Mouse (Mus musculus): ENCODE data around the gene Ift52. TPM values are rescaled to one million over a fixed set of nuclear protein-coding genes. Genes with fewer than 3 reads are reported as not detected.

Ift52 gene
- polyA plus RNA-seq, 1 experiment from 2014 or later = 32.7 TPM

DNA sequence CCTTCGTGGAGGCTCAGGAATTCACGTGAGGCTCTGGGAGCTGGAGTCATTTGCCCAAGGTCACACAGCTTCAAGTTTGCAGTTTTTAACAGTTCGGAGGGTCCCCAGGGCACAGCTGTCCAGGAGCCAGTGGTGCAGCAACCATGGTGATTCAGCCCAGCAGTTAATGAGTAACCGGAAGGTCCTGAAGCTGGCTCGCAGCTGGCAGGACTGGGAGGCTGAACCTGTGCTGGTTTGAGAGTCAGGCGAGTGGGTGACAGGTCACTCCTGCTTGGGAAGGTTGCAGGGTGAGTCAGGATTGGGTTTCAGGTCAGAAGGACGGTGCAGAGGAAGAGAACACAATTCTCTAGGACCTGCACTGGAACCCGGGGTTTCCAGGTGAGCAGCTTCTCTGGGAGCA is 29.9 kb upstream of the Ift52 start, which contains the start of gene Sgk2:
Sgk2 (plus strand) TSS at position 113 of the 400 bp plus-strand sequence.
- Histone ChIP-seq H3K27me3 (replicated peaks) (peaks cover 4% of the 10 kb centered on the region), H3K36me3 (no peaks in the 10 kb centered on the region), H3K27ac (replicated peaks) (no peak within 1 kb of the TSS), H3K4me3 (replicated peaks) (no peak within 1 kb of the TSS), H3K4me1 (no peaks in the 10 kb centered on the region), H3K9ac (replicated peaks) (no peak within 1 kb of the TSS), H3K9me3 (replicated peaks) (no peaks in the 10 kb centered on the region), H3K4me2 (no peak within 1 kb of the TSS)
- no peak for ATAC-seq (ENCODE audit: low FRiP score)
- WGBS = 55% methylated on average over 8 of the region's 8 CpGs

DNA sequence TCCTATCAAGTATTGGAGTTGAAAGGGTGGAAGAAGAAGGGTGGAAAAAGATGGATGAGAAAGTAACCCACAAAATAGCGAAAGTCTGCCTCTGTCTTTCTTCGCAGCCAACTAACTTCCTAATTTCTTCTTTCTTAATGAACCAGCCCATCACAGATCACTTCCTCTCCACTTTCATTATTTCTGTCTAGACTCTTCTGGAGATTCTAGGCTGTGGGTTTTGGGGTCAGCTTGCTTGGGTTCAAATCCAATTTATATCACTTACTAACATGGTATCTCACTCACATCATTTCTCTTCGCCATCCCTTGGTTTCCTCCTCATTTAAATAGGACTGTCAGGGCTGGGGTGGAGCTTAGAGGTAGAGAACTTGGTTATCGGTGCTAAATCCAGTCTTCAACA is 28.9 kb upstream of the Ift52 start:
- Histone ChIP-seq H3K27me3 (replicated peaks) (peaks cover 4% of the 10 kb centered on the region), H3K27ac (replicated peaks) (no peak overlapping the region), H3K4me2 (no peak overlapping the region), H3K4me3 (replicated peaks) (no peak overlapping the region), H3K36me3 (no peaks in the 10 kb centered on the region), H3K9ac (replicated peaks) (no peak overlapping the region), H3K9me3 (replicated peaks) (no peaks in the 10 kb centered on the region), H3K4me1 (no peaks in the 10 kb centered on the region)
- ATAC-seq (ENCODE audit: low FRiP score) = no peak
- WGBS = 91% methylated on average over 4 of the region's 4 CpGs

DNA sequence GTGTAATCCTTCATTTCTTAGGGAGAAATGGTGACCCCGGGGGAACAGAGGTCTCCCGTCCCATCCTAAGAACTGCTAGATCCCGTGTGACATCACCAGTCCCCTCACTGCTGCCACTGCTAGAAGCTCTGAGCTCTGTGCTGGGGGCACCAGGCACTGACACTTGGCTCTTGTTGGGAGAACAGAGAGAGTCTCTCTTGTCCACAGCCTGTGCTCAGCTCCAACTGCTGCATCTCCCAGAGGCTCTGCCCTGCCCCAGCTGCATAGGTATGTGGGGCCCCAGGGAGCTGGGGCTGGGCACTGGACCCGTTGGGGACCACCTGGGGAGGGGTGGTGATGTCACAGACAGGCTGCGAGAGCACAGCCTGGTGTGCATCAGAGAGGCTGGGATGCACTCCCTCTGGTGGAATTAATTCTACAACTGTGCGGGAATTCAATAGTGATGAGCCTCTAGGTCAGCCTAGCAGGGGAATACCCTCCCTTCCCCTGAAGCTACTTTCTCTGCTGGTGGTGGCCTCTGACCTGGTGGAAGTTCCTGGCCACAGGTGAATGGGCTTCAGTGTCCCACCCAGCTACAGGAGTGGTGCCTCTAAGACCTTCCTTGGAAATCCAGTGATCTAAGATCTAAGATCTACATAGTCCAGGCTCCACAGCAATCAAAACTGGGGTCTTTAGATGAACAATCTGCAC is 25.6 kb upstream of the Ift52 start:
- H3K9me3 ChIP-seq (replicated peaks) = no peaks in the 10 kb centered on the region
- peaks cover 4% of the 10 kb centered on the region for H3K27me3 ChIP-seq (replicated peaks)
- H3K4me2 ChIP-seq = no peak overlapping the region
- no peak overlapping the region for H3K9ac ChIP-seq (replicated peaks)
- 44% methylated on average over 6 of the region's 6 CpGs for WGBS
- no peaks in the 10 kb centered on the region for H3K4me1 ChIP-seq
- H3K4me3 ChIP-seq (replicated peaks) = no peak overlapping the region
- no peak for ATAC-seq (ENCODE audit: low FRiP score)
- no peak overlapping the region for H3K27ac ChIP-seq (replicated peaks)
- no peaks in the 10 kb centered on the region for H3K36me3 ChIP-seq

DNA sequence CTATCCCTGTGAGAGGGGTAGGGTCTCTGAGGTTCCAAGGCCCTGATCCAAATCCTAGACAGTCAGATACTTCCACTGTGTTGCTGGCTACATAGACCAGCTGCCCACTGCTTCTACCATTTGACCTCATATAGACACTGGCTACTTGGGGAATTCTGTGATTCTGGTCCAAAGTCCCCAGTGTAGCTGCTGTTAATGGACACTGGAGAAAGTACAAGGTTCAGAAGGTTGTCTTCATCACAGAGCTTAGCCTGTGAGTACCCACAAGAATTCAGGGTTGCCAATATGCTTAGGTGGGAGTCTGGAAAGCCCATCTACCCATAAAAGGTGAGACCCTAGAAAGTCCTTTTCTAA is 25.1 kb upstream of the Ift52 start:
- H3K27ac ChIP-seq (replicated peaks) = no peak overlapping the region
- H3K27me3 ChIP-seq (replicated peaks) = peaks cover 3% of the 10 kb centered on the region
- no peaks in the 10 kb centered on the region for H3K4me1 ChIP-seq
- ATAC-seq (ENCODE audit: low FRiP score) = no peak
- no peak overlapping the region for H3K4me2 ChIP-seq
- no peaks in the 10 kb centered on the region for H3K9me3 ChIP-seq (replicated peaks)
- H3K4me3 ChIP-seq (replicated peaks) = no peak overlapping the region
- H3K9ac ChIP-seq (replicated peaks) = no peak overlapping the region
- no peaks in the 10 kb centered on the region for H3K36me3 ChIP-seq

DNA sequence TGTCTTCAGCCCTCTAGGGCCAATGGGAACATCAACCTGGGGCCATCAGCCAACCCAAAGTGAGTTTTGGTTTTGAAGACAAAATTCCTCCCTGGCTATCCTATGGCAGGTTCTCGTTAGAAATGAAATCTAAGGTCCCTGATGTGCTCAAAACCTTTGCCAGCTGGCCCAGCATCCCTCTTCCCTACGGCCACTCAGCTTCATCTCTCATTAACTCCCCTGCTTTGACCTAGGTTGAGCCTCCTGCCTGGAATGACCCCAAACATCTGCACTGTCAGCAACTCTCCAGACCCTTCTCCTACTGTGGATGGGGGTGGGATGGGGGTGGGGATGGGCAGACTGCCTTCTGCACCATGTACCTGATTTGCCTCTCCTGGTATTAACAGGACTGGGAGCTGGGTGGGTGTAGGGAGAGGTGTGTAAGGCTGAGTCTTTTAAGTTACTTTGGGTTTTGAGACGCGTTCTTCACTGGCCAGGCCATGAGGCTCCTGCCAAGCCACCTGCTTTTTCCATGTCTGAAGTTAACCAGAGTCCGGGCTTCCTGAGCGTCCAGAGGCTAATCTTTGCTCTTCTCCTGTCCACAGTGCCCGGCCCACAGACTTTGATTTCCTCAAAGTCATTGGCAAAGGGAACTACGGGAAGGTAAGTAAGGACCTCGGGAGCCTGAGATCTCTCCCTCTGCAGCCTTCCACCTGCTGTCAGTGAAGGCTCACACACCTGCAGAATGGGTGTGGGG is 23.1 kb upstream of the Ift52 start:
- H3K4me3 ChIP-seq (replicated peaks) = no peak overlapping the region
- WGBS = 86% methylated on average over 9 of the region's 9 CpGs
- H3K9ac ChIP-seq (replicated peaks) = no peak overlapping the region
- no peak for ATAC-seq (ENCODE audit: low FRiP score)
- no peak overlapping the region for H3K4me2 ChIP-seq
- H3K9me3 ChIP-seq (replicated peaks) = no peaks in the 10 kb centered on the region
- H3K4me1 ChIP-seq = no peaks in the 10 kb centered on the region
- no peaks in the 10 kb centered on the region for H3K36me3 ChIP-seq
- no peak overlapping the region for H3K27ac ChIP-seq (replicated peaks)
- H3K27me3 ChIP-seq (replicated peaks) = no peaks in the 10 kb centered on the region; the same call in 1 of the 2 replicates

DNA sequence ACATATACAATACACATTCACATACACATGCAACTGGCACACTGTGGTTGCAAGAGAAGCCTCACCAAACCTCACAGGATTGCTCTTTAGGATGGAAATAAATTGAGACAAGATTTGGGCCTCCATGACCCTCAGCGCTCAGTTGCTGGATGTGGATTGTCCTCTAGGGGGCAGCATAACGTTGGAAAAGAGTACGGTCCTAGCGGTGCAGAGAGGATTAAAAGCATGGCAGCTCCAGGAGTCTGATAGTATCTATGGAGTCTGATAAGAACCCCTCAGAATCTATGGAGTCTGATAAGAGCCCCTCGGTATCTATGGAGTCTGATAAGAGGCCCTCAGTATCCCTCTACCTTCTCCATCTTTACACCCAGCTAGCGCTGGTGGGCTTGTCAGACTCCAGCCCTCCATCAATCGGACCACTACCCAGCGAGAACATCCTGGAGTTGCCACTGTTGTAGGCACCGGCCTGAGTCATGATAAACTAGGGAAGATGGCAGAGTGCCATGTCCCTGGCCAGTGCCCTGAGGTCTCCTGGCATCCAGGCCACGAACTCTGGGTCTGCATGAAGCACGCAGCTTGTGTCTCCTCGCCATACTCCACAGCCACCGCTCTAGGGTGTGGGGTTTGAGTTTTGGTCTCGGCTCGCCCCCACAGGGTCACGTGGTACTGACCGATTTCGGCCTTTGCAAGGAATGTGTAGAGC is 18.5 kb upstream of the Ift52 start:
- no peaks in the 10 kb centered on the region for H3K4me1 ChIP-seq
- no peak overlapping the region for H3K27ac ChIP-seq (replicated peaks)
- H3K9ac ChIP-seq (replicated peaks) = no peak overlapping the region
- peak overlapping the region; percentile 12 for H3K4me3 ChIP-seq (replicated peaks)
- 25% methylated on average over 18 of the region's 18 CpGs for WGBS
- no peaks in the 10 kb centered on the region for H3K36me3 ChIP-seq
- ATAC-seq (ENCODE audit: low FRiP score) = no peak
- no peaks in the 10 kb centered on the region; the same call in 1 of the 2 replicates for H3K27me3 ChIP-seq (replicated peaks)
- H3K4me2 ChIP-seq = peak overlapping the region; percentile 45
- H3K9me3 ChIP-seq (replicated peaks) = no peaks in the 10 kb centered on the region

DNA sequence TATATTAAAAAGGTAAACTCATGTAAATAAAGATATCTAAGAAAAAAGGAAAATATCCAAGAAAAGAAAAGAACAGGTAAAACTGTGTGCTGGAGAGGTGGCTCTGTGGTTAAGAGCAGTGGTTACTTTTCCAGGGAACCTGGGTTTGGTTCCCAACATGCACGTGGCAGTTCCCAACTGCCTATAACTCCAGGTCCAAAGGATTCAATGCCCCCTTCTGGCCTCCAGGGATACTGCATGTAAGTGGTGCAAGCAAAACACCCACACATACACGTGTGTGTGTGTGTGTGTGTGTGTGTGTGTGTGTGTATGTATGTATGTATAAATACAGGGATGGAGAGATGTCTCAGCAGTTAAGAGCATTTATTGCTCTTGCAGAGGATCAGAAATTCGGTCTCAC is 17.4 kb upstream of the Ift52 start:
- no peak overlapping the region for H3K9ac ChIP-seq (replicated peaks)
- H3K4me2 ChIP-seq = no peak overlapping the region
- 27% methylated on average over 3 of the region's 3 CpGs for WGBS
- H3K9me3 ChIP-seq (replicated peaks) = no peaks in the 10 kb centered on the region
- H3K27ac ChIP-seq (replicated peaks) = no peak overlapping the region
- H3K4me1 ChIP-seq = no peaks in the 10 kb centered on the region
- no peak overlapping the region for H3K4me3 ChIP-seq (replicated peaks)
- no peaks in the 10 kb centered on the region for H3K36me3 ChIP-seq
- ATAC-seq (ENCODE audit: low FRiP score) = no peak
- no peaks in the 10 kb centered on the region; the same call in 1 of the 2 replicates for H3K27me3 ChIP-seq (replicated peaks)

DNA sequence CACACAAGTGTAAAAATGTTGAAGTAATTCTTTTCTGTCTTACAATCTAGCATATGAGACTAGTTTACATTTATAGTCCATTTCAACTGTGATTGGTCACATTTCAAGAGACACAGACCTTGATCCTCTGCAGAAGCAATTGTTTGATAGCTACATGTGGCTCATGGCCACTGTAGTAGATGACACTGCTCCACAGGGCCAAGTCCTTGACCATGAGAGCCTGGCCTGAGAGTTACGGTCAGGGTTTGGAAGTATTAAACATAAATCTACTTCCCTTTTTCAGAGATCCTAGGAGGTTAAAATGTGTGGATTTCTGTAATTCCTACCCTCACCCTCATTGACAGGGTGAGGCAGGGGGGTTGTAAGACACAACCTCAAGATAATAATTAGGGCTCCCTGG is 16.1 kb upstream of the Ift52 start:
- peaks cover 3% of the 10 kb centered on the region; the same call in 1 of the 2 replicates for H3K27me3 ChIP-seq (replicated peaks)
- no peak overlapping the region for H3K4me3 ChIP-seq (replicated peaks)
- ATAC-seq (ENCODE audit: low FRiP score) = no peak
- H3K27ac ChIP-seq (replicated peaks) = no peak overlapping the region
- H3K9ac ChIP-seq (replicated peaks) = no peak overlapping the region
- H3K4me1 ChIP-seq = no peaks in the 10 kb centered on the region
- H3K9me3 ChIP-seq (replicated peaks) = no peaks in the 10 kb centered on the region
- H3K4me2 ChIP-seq = no peak overlapping the region
- H3K36me3 ChIP-seq = no peaks in the 10 kb centered on the region
- 100% methylated on average over 1 of the region's 1 CpGs for WGBS

DNA sequence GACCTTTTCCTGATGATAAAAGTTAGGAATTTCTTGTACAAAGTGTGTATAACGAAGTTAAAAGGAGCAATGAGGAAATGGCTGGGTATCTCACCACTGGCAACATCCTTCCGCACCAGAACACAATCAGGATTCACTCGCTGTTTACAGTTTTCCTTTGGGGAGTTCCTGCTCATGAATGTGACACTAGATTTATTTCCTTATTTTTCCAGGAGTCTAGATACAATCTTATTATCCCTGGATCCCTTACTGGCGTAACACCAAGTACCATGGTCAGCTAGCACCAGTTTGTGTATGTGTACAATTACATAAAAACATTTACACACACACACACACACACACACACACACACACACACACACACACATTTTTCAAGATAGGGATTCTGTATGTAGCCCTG is 9.9 kb upstream of the Ift52 start:
- H3K36me3 ChIP-seq = no peaks in the 10 kb centered on the region
- 80% methylated on average over 4 of the region's 4 CpGs for WGBS
- H3K9ac ChIP-seq (replicated peaks) = no peak overlapping the region
- H3K9me3 ChIP-seq (replicated peaks) = no peaks in the 10 kb centered on the region
- no peak overlapping the region for H3K4me3 ChIP-seq (replicated peaks)
- no peaks in the 10 kb centered on the region for H3K4me1 ChIP-seq
- no peak overlapping the region for H3K4me2 ChIP-seq
- no peak overlapping the region for H3K27ac ChIP-seq (replicated peaks)
- no peak for ATAC-seq (ENCODE audit: low FRiP score)
- peaks cover 3% of the 10 kb centered on the region; the same call in 1 of the 2 replicates for H3K27me3 ChIP-seq (replicated peaks)

DNA sequence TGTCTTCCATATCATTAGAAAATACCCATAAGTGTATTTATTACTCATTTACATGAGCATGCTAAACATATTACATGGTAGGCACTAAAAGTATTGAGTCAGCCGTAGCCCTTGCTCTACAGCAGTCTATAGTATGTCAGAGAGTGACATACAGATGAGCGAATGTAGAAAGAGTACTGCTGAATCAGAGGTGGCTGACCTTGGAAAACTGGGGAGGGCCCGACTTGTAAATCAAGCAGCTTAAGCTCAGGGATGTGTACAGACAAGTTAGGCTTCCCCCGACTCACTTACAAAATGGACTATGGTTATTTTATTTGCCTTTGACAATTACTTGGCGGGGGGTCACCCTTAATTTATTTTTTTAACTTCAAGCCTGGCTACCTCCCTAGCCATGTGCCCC is 14.1 kb downstream of the Ift52 start:
- WGBS = 89% methylated on average over 5 of the region's 5 CpGs
- H3K4me1 ChIP-seq = no peaks in the 10 kb centered on the region
- peaks cover 84% of the 10 kb centered on the region for H3K36me3 ChIP-seq
- no peaks in the 10 kb centered on the region for H3K27me3 ChIP-seq (replicated peaks)
- no peak for ATAC-seq (ENCODE audit: low FRiP score)
- H3K27ac ChIP-seq (replicated peaks) = no peak overlapping the region
- H3K9me3 ChIP-seq (replicated peaks) = no peaks in the 10 kb centered on the region
- H3K9ac ChIP-seq (replicated peaks) = no peak overlapping the region
- no peak overlapping the region for H3K4me2 ChIP-seq
- H3K4me3 ChIP-seq (replicated peaks) = no peak overlapping the region

DNA sequence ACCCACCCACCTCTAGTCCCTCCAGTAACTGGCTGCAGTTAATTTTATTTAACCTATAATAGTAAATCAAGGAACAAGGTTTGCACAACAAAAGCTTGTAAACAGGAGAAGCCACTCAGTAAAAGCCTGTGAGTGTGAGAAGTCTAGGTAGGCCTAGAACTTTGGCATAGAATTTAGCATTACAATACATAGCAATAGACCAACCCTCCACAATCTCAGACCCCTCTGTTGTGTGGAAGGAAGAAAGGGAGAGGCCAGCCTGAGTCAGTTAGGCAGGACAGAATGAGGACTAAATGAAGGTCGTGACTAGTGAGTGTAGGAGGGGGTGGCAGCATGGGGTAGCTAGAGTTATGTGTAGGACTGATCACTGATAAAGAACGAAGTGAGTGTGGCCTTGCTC is 14.6 kb downstream of the Ift52 start:
- Histone ChIP-seq H3K27me3 (replicated peaks) (no peaks in the 10 kb centered on the region), H3K36me3 (peaks cover 84% of the 10 kb centered on the region), H3K27ac (replicated peaks) (no peak overlapping the region), H3K4me1 (no peaks in the 10 kb centered on the region), H3K4me2 (no peak overlapping the region), H3K4me3 (replicated peaks) (no peak overlapping the region), H3K9me3 (replicated peaks) (no peaks in the 10 kb centered on the region), H3K9ac (replicated peaks) (no peak overlapping the region)
- no peak for ATAC-seq (ENCODE audit: low FRiP score)
- 72% methylated on average over 2 of the region's 2 CpGs for WGBS

DNA sequence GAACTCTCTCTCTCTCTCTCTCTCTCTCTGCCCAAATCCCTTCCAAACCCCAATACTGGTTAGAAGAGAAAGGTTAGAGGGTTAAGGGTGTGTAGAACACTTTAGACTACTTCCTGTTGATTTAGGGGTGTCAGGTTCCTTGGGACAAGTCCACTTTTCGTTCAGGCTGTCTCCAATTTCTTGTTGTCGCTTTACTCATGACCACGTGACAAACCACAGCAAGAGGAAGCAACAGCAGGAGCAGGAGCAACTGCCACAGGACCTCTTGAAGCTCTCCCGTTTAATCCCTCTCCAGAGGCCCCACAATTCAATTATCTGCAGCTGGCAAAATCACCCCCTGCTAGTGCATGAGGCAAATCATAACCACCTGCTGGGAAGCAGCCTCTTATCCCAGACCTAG is 15.5 kb downstream of the Ift52 start:
- Histone ChIP-seq H3K9ac (replicated peaks) (no peak overlapping the region), H3K4me3 (replicated peaks) (no peak overlapping the region), H3K4me2 (no peak overlapping the region), H3K36me3 (peaks cover 84% of the 10 kb centered on the region), H3K27me3 (replicated peaks) (no peaks in the 10 kb centered on the region), H3K4me1 (no peaks in the 10 kb centered on the region), H3K9me3 (replicated peaks) (no peaks in the 10 kb centered on the region), H3K27ac (replicated peaks) (no peak overlapping the region)
- ATAC-seq (ENCODE audit: low FRiP score) = no peak
- 66% methylated on average over 4 of the region's 4 CpGs for WGBS

Data from neural tube, embryonic 15.5 days (tissue).